Mouse (Mus musculus) liver, embryonic 12.5 days (tissue): ENCODE results near the gene Phldb1. TPM values are rescaled to one million over a fixed set of nuclear protein-coding genes. Genes with fewer than 3 reads are reported as not detected.
"Not testable (repeated sequence)": the region's sequence is repeated elsewhere in the genome, so short reads cannot be mapped to it uniquely, and the experiment has no call there.

Experiments used
- ATAC-seq: fragments of 200-750 bp; cut with Nextera tagmentation; 2 replicates; pipeline ENCODE4 v1.8.0; 2017; ENCODE audit warnings: moderate number of reproducible peaks, mild to moderate bottlenecking, moderate library complexity
- H3K27ac ChIP-seq: fragments of 300-500 bp; sonication (generic); 2 replicates; pipeline ENCODE4 v1.5.1; 2016; ENCODE audit warnings: mild to moderate bottlenecking
- H3K27me3 ChIP-seq: fragments of 300-500 bp; sonication (generic); replicated peaks from 2 replicates; pipeline ENCODE4 v1.6.1; 2016; ENCODE audit warnings: mild to moderate bottlenecking, moderate library complexity
- H3K36me3 ChIP-seq: fragments of 300-500 bp; sonication (generic); 2 replicates; pipeline ENCODE4 v1.6.1; 2016; ENCODE audit warnings: mild to moderate bottlenecking, moderate library complexity
- H3K4me1 ChIP-seq: fragments of 300-500 bp; sonication (generic); 2 replicates; pipeline ENCODE4 v1.6.1; 2016
- H3K4me2 ChIP-seq: fragments of 300-500 bp; sonication (generic); 2 replicates; pipeline ENCODE4 v1.6.1; 2016; ENCODE audit warnings: mild to moderate bottlenecking, moderate library complexity
- H3K4me3 ChIP-seq: fragments of 300-500 bp; sonication (generic); 2 replicates; pipeline ENCODE4 v1.5.1; 2016; ENCODE audit warnings: mild to moderate bottlenecking, moderate library complexity
- H3K9ac ChIP-seq: fragments of 300-500 bp; sonication (generic); 2 replicates; pipeline ENCODE4 v1.6.1; 2016; ENCODE audit warnings: mild to moderate bottlenecking, moderate library complexity
- H3K9me3 ChIP-seq: fragments of 300-500 bp; sonication (generic); replicated peaks from 2 replicates; pipeline ENCODE4 v1.6.1; 2016; ENCODE audit warnings: mild to moderate bottlenecking, moderate library complexity
- WGBS: fragments of 180-500 bp; shearing (Covaris S2); methylation state at CpG from one replicate; pipeline ENCODE4 v1.1.7; 2016; ENCODE audit not compliant: insufficient replicate concordance; 5-methylcytosine and 5-hydroxymethylcytosine counted together
- polyA plus RNA-seq: library from polyadenylated mRNA; unstranded; fragments of >200 nt; fragmentation: Nextera tagmentation; extraction: Ambion mirVana; gene quantifications from 2 replicates; pipeline ENCODE4 v1.2.1, GENCODE M21; 2016

Gene Phldb1
- 5.2 and 6.5 TPM in 2 replicates for polyA plus RNA-seq

DNA sequence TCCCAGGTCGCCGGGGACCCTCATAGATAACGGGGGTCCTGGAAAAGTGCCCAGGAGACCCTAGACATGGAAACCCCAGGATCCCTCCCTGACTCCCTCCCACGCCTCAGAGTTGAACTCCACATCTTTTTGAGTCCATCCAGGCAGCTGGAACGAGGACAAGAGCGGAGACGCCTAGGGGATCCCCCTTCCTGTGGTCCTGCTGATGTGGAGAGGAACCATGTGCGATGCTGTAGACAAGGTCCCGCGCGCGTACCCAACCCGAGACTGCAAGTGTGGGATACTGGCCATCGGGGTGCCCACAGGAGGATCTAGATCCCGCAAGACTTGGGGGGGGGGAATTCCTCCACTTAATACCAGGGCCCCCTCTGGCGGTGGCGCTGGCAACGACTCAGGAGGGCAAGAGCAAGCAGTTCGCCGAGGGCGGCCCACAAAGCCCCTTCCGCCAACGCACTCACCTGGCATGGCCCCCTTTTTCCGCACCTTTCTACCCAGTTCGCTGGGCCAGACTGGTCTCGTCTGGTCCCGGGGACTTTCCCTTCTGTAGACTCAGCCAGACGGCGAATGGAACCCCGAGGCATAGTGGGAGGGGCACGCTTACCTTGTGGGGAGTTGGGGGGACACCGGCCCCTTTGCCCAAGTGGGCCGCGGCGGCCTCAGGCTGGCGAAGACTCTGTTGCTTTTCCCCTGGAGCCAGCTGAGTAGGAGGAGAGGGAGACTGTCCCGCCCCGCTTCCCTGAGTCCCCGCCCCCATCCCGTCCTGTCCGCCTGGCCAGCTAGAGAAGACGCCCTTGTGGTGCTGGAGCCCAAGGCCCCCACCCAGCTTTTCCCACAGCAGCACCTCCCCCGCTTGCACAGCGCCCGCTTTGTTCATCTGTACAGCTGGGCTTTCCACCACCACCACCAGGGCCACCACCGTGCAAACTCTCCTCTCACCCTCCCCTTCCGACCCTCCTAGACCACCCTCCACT, at the start of gene Phldb1:
TSS of gene Phldb1 (minus strand) at position 675 of the 971 bp plus-strand sequence.
- Histone ChIP-seq H3K9ac (peak within 1 kb of the TSS; percentile 57), H3K4me1 (peaks cover 40% of the 10 kb centered on the region), H3K9me3 (no peaks in the 10 kb centered on the region), H3K4me3 (peak within 1 kb of the TSS; percentile 57), H3K27ac (no peak within 1 kb of the TSS), H3K4me2 (peak within 1 kb of the TSS; percentile 93), H3K27me3 (peaks cover 53% of the 10 kb centered on the region), H3K36me3 (no peaks in the 10 kb centered on the region)
- 3% methylated on average over 47 of the region's 47 CpGs for WGBS
- ATAC-seq: peak; percentile 50

DNA sequence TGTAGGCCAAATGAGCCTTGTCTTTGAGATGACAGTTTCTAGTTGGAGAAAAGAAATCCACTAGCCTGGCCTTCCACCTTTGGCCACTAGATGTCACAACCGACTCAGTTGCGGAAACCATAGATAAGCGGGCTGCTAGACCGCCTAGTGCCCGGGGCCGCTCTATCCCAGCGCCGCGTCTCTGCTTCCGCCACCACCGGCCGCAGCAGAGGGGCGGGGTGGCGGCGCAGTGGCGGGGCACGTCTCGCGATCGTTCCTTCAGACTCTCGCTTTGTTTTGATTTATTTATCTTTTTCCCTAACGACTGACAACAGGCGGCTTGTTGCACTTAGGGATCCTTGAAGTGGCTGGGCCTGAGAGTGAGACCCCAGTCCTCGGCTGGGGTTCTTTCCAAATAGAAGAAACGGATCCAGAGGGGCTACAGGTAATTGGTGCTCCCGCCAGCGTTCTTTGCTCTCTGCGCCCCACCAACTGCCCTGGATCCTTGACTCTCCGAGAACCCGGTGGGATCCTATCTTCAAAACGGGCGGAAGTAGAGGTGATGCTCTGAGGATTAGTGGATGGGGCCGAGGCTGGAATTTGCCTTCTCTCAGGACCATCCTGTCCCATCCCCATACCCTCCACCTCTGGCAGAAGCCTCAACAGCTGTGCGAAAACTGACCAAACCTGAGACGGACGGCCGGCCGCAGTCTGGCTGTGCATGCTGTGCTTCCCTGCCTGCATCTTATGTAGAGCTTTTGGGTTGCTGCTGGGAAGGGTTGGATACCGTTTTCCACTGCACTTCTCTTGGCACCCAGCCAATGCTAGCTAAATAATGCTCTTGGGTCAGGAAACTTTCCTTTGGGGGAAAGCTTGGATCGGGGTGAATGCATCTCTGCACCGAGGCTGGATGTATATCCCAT, 38.0 kb upstream of the Phldb1 start:
- peaks cover 21% of the 10 kb centered on the region for H3K4me1 ChIP-seq
- under 1% methylated on average over 41 of the region's 41 CpGs for WGBS
- no peaks in the 10 kb centered on the region for H3K27me3 ChIP-seq
- peaks cover 8% of the 10 kb centered on the region for H3K36me3 ChIP-seq
- peak overlapping the region; percentile 74 for H3K9ac ChIP-seq
- peak overlapping the region; percentile 98 for H3K4me2 ChIP-seq
- H3K9me3 ChIP-seq: no peaks in the 10 kb centered on the region
- peak overlapping the region; percentile 79 for H3K4me3 ChIP-seq
- ATAC-seq: peak; percentile 98
- H3K27ac ChIP-seq: peak overlapping the region; percentile 78

DNA sequence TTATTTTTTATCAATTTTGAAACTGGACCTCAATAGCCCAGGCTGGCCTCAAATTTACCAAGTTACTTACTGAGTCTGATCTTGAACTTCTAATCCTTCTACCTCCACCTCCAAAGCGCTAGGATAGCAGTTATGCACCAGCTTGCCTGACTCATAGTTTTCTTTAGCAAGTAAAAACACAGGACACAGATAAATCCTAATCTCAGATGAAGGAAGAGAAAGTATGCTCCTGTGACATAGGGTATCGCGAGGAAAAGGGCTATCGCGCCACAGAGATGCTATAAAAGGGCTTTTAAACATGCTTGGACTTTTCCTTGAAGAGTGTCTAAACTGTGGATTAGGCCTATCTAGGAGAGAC, 37.4 kb upstream of the Phldb1 start:
- ATAC-seq: no peak
- peak overlapping the region; percentile 67 for H3K27ac ChIP-seq
- H3K4me2 ChIP-seq: peak overlapping the region; percentile 98
- H3K9ac ChIP-seq: peak overlapping the region; percentile 74; the same call in 1 of the 2 replicates
- WGBS: 18% methylated on average over 5 of the region's 5 CpGs
- peak overlapping the region; percentile 79; the same call in 1 of the 2 replicates for H3K4me3 ChIP-seq
- peaks cover 21% of the 10 kb centered on the region for H3K4me1 ChIP-seq
- H3K36me3 ChIP-seq: peaks cover 8% of the 10 kb centered on the region
- H3K9me3 ChIP-seq: no peaks in the 10 kb centered on the region
- H3K27me3 ChIP-seq: no peaks in the 10 kb centered on the region

DNA sequence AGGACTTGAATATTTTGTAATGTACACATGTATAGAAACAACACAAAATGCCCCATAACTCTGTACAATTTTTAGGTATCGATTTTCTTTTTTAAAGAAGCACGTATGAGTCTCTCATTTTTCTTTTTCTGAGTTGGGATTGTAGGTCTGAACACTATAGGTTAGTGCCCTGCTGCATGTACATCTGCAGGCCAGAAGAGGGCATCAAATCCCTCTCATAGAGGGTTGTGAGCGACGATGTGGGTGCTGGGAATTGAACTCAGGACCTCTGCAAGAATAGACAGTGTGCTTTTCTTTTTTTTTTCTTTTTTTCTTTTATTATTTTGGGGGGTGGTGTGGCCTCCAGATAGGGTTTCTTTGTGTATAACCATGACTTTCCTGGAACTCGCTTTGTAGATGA, 36.4 kb upstream of the Phldb1 start:
- no peak overlapping the region for H3K4me3 ChIP-seq
- H3K27ac ChIP-seq: no peak overlapping the region
- no peaks in the 10 kb centered on the region for H3K27me3 ChIP-seq
- ATAC-seq: no peak
- H3K9me3 ChIP-seq: no peaks in the 10 kb centered on the region
- H3K4me1 ChIP-seq: peaks cover 28% of the 10 kb centered on the region
- no peak overlapping the region for H3K9ac ChIP-seq
- WGBS: 85% methylated on average over 5 of the region's 5 CpGs
- no peak overlapping the region for H3K4me2 ChIP-seq
- H3K36me3 ChIP-seq: peaks cover 8% of the 10 kb centered on the region

DNA sequence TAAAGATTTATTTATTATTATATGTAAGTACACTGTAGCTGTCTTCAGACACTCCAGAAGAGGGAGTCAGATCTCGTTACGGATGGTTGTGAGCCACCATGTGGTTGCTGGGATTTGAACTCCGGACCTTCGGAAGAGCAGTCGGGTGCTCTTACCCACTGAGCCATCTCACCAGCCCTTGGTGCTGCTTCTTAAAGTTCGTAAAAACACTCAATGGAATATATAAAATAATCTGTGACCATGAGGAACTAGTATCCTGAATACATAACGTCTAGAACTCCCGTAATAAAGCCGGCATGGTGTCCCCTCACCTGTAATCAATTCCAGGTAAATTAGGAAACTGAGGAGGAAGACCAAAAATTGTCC, 33.0 kb upstream of the Phldb1 start:
- Histone ChIP-seq H3K27ac (peak overlapping the region; percentile 95), H3K4me3 (peak overlapping the region; percentile 94), H3K9ac (peak overlapping the region; percentile 96; the same call in 1 of the 2 replicates), H3K4me1 (peaks cover 43% of the 10 kb centered on the region), H3K4me2 (peak overlapping the region; percentile 84)
- not testable (repeated sequence) for H3K36me3 ChIP-seq, H3K9me3 ChIP-seq, H3K27me3 ChIP-seq
- 38% methylated on average over 7 of the region's 9 CpGs for WGBS
- 0 out of 2 replicates have a peak, but pooled peaks have one; percentile 6 for ATAC-seq

DNA sequence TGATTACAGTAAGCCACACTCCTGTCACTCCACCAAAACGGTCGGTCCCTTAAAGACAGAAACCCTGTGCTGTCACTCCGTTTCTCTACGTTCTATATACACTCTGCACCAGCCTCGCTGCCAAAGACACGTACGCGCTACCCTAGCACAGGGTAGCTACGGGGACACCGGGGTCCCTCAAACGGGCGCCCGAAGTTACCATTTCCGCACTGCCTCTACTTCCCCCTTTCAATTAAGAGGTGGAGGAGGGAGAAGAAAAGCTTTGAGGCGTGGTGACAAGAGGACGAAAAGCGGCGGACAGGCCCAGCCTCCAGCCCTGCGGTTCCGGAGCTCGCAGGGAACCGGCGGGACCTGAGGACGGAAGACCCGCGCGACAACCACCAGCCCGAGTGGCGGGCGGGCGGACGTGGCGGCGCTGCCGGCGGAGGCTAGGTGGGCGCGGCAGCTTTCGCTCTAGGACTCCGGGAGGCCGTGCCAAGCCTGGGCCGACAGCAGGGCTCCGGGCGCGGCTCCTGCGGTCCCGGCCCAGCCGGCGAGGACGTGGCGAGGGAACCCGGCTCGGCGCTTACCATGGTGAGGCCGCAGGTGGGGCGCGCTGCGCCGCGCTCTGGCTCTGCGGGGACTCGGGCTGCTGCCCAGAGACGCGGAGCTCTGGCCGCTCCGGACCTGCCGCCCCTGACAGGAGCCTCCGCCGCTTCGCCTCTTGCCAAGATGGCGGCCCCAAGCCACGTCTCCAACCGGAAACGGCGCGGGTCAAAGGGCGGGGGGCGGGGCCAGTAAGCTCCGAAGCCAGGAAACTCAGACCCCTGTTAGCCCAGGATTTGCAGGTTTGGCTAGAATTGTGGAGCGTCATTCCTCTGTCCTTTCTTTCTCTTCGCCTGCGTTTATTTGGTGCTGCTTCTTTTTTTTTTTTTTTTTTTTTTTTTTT, 32.4 kb upstream of the Phldb1 start, which contains the start of the genes Arcn1 and Ift46:
TSS of gene Arcn1 (minus strand) at position 745 of the 928 bp plus-strand sequence.
TSS of gene Ift46 (plus strand) at position 808 of the 928 bp plus-strand sequence.
- Histone ChIP-seq H3K27me3 (no peaks in the 10 kb centered on the region), H3K4me3 (peak within 1 kb of the TSS; percentile 94), H3K4me1 (peaks cover 46% of the 10 kb centered on the region), H3K36me3 (0 out of 2 replicates have a peak, but pooled peaks cover 2% of the 10 kb centered on the region), H3K9me3 (no peaks in the 10 kb centered on the region), H3K27ac (peak within 1 kb of the TSS; percentile 95), H3K4me2 (peak within 1 kb of the TSS; percentile 84), H3K9ac (peak within 1 kb of the TSS; percentile 96)
- peak; percentile 89 for ATAC-seq
- under 1% methylated on average over 74 of the region's 82 CpGs for WGBS

DNA sequence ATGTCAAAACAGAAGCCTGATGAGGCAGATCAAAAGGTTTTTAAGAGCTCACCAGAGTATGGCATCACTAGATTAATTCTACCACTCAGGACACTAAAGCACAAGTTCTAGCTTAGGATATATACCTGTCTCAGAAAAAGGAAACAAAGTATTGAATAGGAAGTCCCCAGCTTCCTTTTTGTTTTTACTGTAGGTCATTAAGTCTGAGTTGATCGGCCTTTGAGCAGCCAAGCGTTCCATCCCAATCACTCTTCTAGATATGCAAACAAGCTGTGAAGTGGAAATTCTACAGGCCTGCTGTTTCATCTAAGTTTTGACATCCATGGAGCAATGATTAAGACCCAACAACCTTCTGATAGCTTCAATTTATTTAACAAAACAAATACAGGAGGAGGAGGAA, 25.9 kb upstream of the Phldb1 start:
- no peak overlapping the region for H3K9ac ChIP-seq
- no peak overlapping the region for H3K27ac ChIP-seq
- 72% methylated on average over 2 of the region's 2 CpGs for WGBS
- no peaks in the 10 kb centered on the region for H3K9me3 ChIP-seq
- H3K4me1 ChIP-seq: peaks cover 35% of the 10 kb centered on the region
- H3K27me3 ChIP-seq: no peaks in the 10 kb centered on the region
- peaks cover 61% of the 10 kb centered on the region for H3K36me3 ChIP-seq
- ATAC-seq: no peak
- H3K4me3 ChIP-seq: no peak overlapping the region
- no peak overlapping the region for H3K4me2 ChIP-seq

DNA sequence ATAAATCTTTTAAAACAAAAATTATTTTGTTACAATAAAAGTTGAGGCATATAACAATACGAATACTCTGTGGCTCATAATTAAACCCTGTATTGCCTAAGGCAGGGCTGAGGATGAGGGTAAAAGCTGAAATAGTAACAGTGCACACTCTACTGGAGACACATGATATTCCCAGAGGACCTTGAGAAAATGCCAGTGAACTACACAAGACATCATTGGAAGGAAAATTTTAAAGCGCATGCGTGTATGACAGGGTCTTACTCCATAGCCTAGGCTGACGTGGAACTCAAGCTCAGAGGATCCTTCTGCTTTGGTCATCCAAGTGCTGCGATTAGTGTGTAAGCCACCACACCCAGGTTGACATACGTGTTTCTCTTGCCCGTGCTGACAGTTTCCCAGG, 13.5 kb upstream of the Phldb1 start:
- Histone ChIP-seq H3K4me1 (no peaks in the 10 kb centered on the region), H3K36me3 (peaks cover 98% of the 10 kb centered on the region), H3K27ac (no peak overlapping the region), H3K4me2 (no peak overlapping the region), H3K27me3 (no peaks in the 10 kb centered on the region), H3K9ac (no peak overlapping the region), H3K4me3 (no peak overlapping the region), H3K9me3 (no peaks in the 10 kb centered on the region)
- no peak for ATAC-seq
- WGBS: 91% methylated on average over 7 of the region's 7 CpGs

DNA sequence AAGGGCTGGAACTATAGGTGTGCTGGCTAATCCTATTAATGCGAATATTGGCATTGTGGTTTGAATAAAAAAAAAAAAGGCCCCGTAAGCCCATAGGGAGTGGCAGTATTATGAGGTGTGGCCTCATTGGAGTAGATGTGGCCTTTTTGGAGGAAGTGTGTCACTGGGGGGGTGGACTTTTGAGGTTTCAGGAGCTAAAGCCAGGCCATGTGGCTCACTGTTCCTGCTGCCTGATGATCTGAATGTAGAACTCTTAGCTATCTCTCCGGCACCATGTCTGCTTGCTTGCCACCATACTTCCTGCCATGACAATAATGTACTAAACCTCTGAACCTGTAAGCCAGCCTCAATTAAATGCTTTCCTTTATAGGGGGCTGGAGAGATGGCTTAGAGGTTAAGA, 12.3 kb upstream of the Phldb1 start:
- no peak overlapping the region for H3K4me2 ChIP-seq
- no peaks in the 10 kb centered on the region for H3K9me3 ChIP-seq
- H3K4me3 ChIP-seq: no peak overlapping the region
- no peaks in the 10 kb centered on the region for H3K4me1 ChIP-seq
- no peak overlapping the region for H3K27ac ChIP-seq
- H3K9ac ChIP-seq: no peak overlapping the region
- H3K27me3 ChIP-seq: no peaks in the 10 kb centered on the region
- ATAC-seq: no peak
- peaks cover 99% of the 10 kb centered on the region for H3K36me3 ChIP-seq
- 89% methylated on average over 3 of the region's 3 CpGs for WGBS

DNA sequence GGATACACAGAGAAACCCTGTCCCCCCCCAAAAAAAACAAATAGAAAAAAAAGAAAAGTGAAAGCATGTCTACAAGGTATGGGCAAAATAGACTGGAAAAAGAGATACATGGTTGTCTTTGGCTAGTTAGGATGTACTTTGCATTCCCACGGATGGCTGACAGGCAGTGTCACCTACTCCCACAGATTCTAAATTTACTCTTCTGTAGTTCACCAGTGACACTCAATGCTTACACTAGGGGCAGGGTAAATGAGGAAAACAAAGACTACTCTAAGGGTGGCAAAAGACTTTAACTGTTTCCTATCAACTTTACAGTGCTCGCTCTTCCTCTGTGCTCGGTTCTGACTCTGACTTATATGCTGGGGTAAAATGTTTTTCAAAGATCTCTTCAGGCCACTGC, 11.7 kb upstream of the Phldb1 start:
- 82% methylated on average over 3 of the region's 3 CpGs for WGBS
- H3K36me3 ChIP-seq: peaks cover 97% of the 10 kb centered on the region

DNA sequence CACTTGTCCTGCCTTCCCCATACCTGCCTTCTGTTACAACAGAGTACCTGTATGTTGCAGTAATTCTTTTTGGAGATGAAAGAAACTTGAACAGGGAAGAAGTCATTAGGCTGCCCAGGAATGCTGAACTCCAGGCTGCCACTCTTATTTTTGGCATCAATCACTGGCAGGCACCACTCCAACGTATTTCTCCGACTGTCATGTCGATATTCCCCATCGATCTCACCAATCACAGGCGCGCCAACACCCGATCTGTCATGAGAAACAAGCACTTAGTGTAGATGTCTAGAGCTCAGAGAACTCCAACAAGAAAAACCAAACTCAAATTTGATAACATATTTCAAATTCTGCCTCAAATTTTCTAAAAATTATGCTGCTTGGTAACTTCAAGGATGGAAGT, 10.4 kb upstream of the Phldb1 start:
- ATAC-seq: no peak
- Histone ChIP-seq H3K9ac (no peak overlapping the region), H3K27me3 (no peaks in the 10 kb centered on the region), H3K4me3 (no peak overlapping the region), H3K9me3 (no peaks in the 10 kb centered on the region), H3K4me2 (no peak overlapping the region), H3K36me3 (peaks cover 89% of the 10 kb centered on the region), H3K4me1 (no peaks in the 10 kb centered on the region), H3K27ac (no peak overlapping the region)
- WGBS: 89% methylated on average over 7 of the region's 7 CpGs

More for the DNA sequence above, 11.7 kb upstream of the Phldb1 start:
- no peak overlapping the region for H3K4me3 ChIP-seq
- no peaks in the 10 kb centered on the region for H3K9me3 ChIP-seq
- no peak for ATAC-seq
- H3K4me2 ChIP-seq: no peak overlapping the region
- H3K9ac ChIP-seq: no peak overlapping the region
- no peak overlapping the region for H3K27ac ChIP-seq
- no peaks in the 10 kb centered on the region for H3K4me1 ChIP-seq
- H3K27me3 ChIP-seq: no peaks in the 10 kb centered on the region
